Mouse (Mus musculus) kidney, adult 2 months (tissue): ENCODE measurements around the gene Tas1r2.

Experiments used
- CTCF ChIP-seq: fragments of 200-500 bp; conservative IDR thresholded peaks from 2 replicates; pipeline ENCODE4 v1.5.1; 2011; ENCODE audit warnings: low read depth, mild to moderate bottlenecking, control low read depth, low read length, moderate library complexity, mixed read lengths; ENCODE audit not compliant: insufficient read depth, insufficient read length
- POLR2A ChIP-seq: fragments of 200-500 bp; IDR thresholded peaks from one replicate; pipeline ENCODE4 v1.6.1; 2011; ENCODE audit warnings: low read depth, low read length, control low read depth

GRCm38 (mm10) chr4:139661897-139662296 lies 8.6 kb downstream of the Tas1r2 start:
- TF ChIP-seq CTCF (no peak), POLR2A (no peak)
